Mouse (Mus musculus) 3134 (cell line): ENCODE data around the gene Selenof.

Experiments
- DNase-seq: peaks from one replicate; pipeline ENCODE4 v3.0.0-alpha.2; 2011; ENCODE audit warnings: low spot score; ENCODE audit not compliant: insufficient read length; ENCODE audit errors: extremely low read depth

The Selenof gene

GRCm38 (mm10) chr3:144561511-144562250 lies 8.4 kb upstream of the Selenof start:
- no peak for DNase-seq

- DNase-seq = no peak
These were observed 6.2 kb upstream of the Selenof start for GRCm38 (mm10) chr3:144563916-144564315.

GRCm38 (mm10) chr3:144565212-144565611 lies 4.9 kb upstream of the Selenof start:
- no peak for DNase-seq

- DNase-seq = no peak
These were observed 1.2 kb upstream of the Selenof start for GRCm38 (mm10) chr3:144568861-144569361.

GRCm38 (mm10) chr3:144569401-144569971 lies 618 bp upstream of the Selenof start:
- DNase-seq = peak; percentile 72

- no peak for DNase-seq
These were observed 848 bp downstream of the Selenof start for GRCm38 (mm10) chr3:144570816-144571487.

- no peak for DNase-seq
These were observed 4.2 kb downstream of the Selenof start for GRCm38 (mm10) chr3:144574256-144574655.

GRCm38 (mm10) chr3:144577366-144578340 lies 7.5 kb downstream of the Selenof start:
- DNase-seq = no peak

- DNase-seq = no peak
These were observed 8.8 kb downstream of the Selenof start for GRCm38 (mm10) chr3:144578921-144579320.

- DNase-seq = no peak
These were observed 9.7 kb downstream of the Selenof start for GRCm38 (mm10) chr3:144579796-144580195.

GRCm38 (mm10) chr3:144580281-144580680 lies 10.2 kb downstream of the Selenof start:
- DNase-seq = no peak

- DNase-seq = no peak
These were observed 11.7 kb downstream of the Selenof start for GRCm38 (mm10) chr3:144581842-144582241.

- no peak for DNase-seq
These were observed 12.2 kb downstream of the Selenof start for GRCm38 (mm10) chr3:144582306-144582705.

- no peak for DNase-seq
These were observed 13.7 kb downstream of the Selenof start for GRCm38 (mm10) chr3:144583789-144584188.

GRCm38 (mm10) chr3:144584789-144585553 lies 14.9 kb downstream of the Selenof start:
- no peak for DNase-seq

- no peak for DNase-seq
These were observed 16.6 kb downstream of the Selenof start for GRCm38 (mm10) chr3:144586731-144587130.

- DNase-seq = no peak
These were observed 19.2 kb downstream of the Selenof start for GRCm38 (mm10) chr3:144589189-144589890.

- DNase-seq = no peak
These were observed 23.1 kb downstream of the Selenof start for GRCm38 (mm10) chr3:144592992-144593785.
